Mouse (Mus musculus) kidney, adult 18-20 months (tissue): ENCODE measurements around the gene Gm49380.

Source experiments
- DNase-seq: peaks from one replicate; pipeline ENCODE4 v3.0.0; 2021

Gene Gm49380

DNA sequence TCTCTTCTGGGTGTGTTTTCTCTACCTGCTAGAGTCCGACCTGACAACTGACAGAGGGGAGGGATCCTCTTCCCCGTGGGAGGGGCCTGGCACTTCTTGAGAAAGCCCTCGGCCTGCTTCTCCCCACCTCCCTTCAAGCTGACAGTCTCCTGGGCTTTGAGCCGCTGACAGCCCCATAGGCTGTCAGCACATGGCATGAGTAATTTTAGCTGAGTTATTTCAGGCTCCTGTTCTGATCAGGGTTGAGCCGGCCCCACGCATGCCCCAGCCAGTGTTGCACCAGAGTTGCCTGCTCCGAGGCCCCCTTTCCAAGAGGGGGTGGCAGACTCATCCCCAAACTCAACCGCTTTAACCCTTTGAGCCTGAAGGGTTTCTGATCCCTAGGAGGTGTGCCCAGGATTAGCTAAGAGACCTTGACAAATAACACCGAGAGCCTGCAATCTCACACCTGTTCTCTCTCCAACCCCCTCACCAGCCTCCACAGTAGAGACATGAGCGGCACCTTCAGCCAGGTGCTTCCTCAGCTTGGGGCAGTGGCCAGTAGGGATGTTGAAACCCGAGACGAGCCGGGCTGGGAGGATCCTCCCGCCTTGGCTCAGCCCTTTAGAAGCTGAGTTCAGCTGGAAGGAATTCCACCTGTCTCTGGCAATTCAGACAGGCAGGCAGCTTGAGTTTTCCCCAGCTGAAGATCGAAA is 25.4 kb downstream of the Gm49380 start:
- DNase-seq = peak; percentile 52

GRCm38 (mm10) chr9:44086960-44087359 is 26.3 kb downstream of the Gm49380 start:
- peak; percentile 50 for DNase-seq

- peak; percentile 85 for DNase-seq
Observed at GRCm38 (mm10) chr9:44085741-44086665, 27.3 kb downstream of the Gm49380 start.

GRCm38 (mm10) chr9:44085276-44085675 is 28.0 kb downstream of the Gm49380 start:
- no peak for DNase-seq

DNA sequence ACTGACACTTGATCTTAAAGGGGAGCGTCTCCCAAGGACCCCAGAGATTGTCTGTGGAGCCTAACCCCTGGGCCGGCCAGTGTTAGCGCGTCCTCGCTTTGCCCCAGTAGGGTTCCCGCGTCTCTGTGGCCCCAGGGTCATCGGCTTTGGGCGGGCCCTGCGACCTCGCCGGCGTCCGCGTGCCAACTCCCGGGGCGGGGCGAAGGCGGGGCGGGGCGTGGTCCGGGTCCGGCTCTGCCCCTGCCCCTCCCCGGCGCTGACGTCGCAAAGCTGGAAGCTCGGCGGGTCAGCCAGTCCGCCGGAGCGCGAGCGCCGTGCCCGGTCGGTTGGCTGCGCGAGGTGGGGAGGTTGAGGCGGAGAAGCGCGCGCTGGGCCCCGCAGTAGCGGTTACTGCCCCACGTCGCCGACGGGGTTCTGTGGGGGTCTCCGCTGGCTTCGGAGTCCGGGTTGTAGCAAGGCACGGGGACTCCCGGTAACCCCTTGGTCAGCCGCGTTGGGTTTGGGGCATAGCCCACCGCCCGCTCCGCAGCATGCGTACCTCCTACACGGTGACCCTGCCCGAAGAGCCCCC is 28.6 kb downstream of the Gm49380 start:
- peak; percentile 99 for DNase-seq

- DNase-seq = no peak
Observed at GRCm38 (mm10) chr9:44084236-44084635, 29.1 kb downstream of the Gm49380 start.

DNA sequence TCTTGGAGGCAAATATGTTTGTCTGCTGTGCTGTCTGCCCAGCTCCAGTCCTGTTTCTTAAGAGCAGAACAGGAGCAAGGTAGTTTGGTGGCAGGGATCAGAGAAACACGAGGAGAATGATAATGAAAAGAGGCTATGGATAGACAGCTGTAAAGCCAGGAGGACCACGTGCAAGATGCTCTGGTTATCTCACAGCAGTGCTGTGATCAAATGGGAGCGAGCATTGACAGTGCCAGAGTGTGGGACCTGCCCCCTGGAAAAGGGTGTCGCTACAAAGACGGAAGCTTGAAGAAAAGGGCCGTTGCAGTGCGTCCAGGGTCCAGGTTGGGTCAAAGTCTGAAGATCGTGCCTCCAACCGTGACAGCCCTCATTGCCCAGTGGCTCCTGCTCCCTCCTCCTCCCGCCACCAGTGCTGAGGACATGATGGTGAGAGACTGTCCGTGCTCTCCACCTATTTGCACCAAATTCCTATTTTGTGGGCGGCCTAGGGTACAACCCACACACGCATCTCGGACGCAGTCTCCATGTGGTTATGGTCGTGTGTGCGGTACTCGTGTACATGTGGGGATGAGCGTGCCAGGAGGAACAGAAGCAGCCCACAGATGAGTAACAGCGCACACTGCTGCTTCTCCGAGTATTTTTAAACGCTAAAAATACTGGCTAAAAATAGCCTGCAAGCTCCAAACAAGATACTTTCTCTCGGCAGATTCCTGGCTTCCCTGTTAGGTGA is 29.7 kb downstream of the Gm49380 start:
- DNase-seq = peak; percentile 83

DNA sequence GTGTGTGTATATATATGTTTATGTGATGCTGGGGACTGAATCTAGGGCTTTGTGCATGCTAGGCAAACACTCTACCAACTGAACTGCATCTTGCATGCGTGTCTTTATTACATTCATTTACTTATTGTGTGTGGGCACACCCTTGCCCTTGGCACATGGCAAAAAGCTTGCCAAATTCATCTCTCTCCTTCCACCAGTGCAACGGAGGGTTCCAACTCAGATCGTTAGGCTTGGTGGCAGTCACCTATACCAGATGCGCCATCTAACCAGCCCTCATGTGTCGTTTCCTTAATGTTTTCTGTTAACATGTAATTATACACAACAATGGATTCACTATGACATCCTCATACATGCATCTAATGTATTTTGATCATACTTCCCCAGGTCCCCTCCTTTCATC is 31.0 kb downstream of the Gm49380 start:
- DNase-seq = no peak

GRCm38 (mm10) chr9:44081581-44081980 is 31.7 kb downstream of the Gm49380 start:
- no peak for DNase-seq

GRCm38 (mm10) chr9:44080953-44081352 is 32.3 kb downstream of the Gm49380 start:
- DNase-seq = peak; percentile 65

DNA sequence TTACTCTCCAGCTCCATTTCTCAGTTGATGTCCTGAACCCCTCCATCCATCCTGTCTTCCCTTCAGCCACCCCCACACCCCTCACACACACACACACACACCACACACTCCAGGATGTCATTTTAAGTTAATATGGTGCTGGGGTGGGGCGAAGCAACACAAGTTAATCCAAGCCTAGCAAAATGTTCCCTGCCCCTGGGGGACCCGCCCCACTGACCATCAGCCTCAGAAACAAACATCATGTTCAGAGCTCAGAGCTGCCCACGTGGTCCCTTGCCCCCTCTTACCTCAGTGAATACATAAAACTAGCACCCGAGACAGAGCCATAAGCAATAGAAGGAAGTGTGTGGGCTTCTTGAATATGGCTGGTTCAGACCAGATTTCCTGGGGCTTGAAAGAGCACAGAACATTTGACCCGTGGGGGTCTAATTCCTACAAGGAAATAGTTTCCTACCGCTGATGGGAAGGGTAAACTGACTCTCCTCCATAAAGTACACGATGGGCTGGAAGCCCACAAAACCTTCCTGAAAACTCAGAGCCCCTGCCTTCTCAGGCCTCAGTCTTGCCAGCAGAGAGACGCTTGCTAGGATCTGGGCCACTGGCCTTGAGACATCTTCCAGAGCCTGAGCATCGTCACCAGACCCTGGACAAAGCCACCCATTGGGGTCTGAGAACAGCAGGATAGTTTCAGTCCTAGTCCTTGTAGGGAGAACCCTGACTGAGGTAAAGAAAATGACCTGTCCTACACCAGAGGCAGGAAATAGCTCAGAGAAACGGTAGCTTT is 33.1 kb downstream of the Gm49380 start:
- DNase-seq = peak; percentile 86

- DNase-seq = peak; percentile 92
Observed at GRCm38 (mm10) chr9:44078955-44079756, 34.1 kb downstream of the Gm49380 start.

DNA sequence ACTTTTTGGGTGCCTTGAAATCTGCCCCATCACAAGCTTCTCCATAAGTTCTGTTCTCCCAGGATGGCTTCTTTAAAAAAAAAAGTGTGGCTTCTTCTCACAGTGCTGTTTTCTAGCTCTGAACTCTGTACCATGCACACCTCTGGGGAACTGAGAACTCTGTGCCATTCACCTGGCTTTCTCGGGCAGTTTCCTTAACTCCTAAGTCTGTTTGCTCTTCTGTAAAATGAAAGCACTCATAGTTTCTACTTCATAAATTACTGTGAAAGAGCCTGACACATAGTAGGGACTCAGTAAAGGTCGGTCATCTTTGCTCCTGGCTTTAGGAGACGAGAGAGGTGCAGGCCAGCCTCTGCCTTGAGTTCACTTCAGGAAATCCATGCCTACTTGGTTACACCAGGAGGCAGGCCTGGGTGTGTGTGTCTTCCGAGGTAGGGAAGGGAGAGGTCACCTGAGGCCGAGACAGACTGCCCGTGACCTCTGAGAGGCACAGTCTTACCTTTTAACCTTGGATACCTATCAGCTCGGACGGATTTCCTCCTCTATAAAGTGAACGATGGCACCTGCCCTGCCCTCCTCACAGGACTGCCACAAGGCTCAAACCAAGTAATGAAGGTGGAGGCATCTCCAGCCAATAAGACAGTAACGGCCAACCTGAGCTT is 35.0 kb downstream of the Gm49380 start:
- DNase-seq = peak; percentile 40

DNA sequence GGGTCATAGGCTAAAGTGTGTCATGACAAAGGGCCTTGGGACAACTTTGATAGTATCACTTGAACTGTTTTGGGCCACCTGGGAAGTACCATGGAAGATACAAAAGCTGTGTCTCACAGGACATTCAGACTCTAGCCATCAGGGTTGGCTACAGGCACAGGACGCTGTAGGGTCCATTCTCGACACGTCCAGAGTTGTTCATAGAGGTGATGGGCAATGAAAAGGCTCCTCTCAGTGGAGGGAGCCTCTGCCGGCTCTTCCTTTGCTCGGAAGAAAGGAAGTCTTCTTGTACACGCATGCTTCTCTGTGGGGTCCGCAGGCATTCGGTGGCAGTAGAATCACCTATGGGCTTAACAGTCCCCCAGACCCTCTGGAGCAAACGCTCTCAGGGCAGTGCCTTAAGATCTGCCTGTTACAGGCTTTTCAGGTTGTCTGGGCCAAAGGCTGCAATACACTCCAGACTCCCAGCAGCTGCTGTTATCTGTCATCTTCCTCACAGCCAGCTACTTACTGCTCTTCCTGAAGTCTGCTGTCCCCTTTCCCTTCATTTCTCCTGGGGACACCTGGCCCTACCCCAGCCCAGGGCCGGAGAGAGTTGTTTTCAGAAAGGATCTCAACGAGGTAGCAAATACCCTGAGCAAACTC is 35.9 kb downstream of the Gm49380 start:
- DNase-seq = no peak

DNA sequence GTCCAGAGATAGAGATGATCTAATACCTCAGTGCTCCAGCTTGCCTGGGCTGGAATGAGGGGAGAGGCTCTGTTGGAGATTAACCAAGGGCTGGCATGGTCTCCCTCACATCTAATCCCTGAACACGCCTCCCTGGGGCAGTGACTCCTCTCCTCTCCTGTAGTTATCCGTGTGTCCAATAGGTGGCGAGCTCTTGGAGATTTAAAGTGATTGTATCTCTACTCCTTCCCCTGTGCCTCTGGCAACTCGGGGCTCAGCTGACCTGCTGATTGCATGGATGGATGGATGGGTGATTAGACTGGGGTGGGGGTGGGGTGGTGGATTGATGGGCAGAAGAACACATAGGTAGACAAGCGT is 36.6 kb downstream of the Gm49380 start:
- peak; percentile 81 for DNase-seq

GRCm38 (mm10) chr9:44075996-44076763 is 37.1 kb downstream of the Gm49380 start:
- DNase-seq = no peak

DNA sequence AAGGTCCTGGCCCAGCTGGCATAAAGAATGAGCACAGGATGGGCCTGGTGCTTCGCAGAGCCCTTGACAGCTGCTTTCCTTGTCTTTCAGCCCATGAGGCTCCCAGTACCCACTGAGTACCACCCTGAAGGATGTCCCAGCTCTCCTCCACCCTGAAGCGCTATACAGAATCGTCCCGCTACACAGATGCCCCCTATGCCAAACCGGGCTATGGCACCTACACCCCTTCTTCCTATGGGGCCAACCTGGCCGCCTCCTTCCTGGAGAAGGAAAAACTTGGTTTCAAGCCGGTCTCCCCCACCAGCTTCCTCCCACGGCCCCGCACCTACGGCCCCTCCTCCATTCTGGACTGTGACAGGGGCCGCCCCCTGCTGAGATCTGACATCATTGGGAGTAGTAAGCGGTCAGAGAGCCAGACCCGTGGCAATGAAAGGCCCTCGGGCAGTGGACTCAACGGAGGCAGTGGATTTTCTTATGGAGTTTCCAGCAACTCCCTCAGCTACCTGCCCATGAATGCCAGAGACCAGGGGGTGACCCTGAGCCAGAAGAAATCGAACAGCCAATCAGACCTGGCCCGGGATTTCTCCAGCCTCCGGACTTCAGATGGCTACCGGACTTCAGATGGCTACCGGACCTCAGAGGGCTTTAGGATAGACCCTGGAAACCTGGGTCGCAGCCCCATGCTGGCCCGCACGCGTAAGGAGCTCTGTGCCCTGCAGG is 37.9 kb downstream of the Gm49380 start:
- DNase-seq = peak; percentile 61

- peak; percentile 67 for DNase-seq
Observed at GRCm38 (mm10) chr9:44074395-44075275, 38.7 kb downstream of the Gm49380 start.
